Mouse (Mus musculus) heart, adult 2 months (tissue): ENCODE measurements around the gene Prrt3.

ENCODE experiments used
- CTCF ChIP-seq: fragments of 200-600 bp; IDR thresholded peaks from 2 replicates; pipeline ENCODE4 v1.8.1; 2022; ENCODE audit warnings: antibody characterized with exemption, mild to moderate bottlenecking, moderate library complexity
- POLR2A ChIP-seq: fragments of 200-500 bp; IDR thresholded peaks from 2 replicates; pipeline ENCODE4 v1.6.1; 2011; ENCODE audit warnings: mild to moderate bottlenecking, low read depth, low read length, control low read depth; ENCODE audit not compliant: insufficient read depth

- TF ChIP-seq CTCF (no peak), POLR2A (no peak)
These were observed at the start of gene Prrt3 for GRCm38 (mm10) chr6:113501388-113502084.
